Mouse (Mus musculus): Measurements from ENCODE around the gene Gkn1. TPM values are rescaled to one million over a fixed set of nuclear protein-coding genes. Genes with fewer than 3 reads are reported as not detected.

The Gkn1 gene
- polyA plus RNA-seq, 1 experiment from 2014 or later, result 2.3 TPM

- no peak within 1 kb of the TSS for H3K27ac ChIP-seq
- no peak within 1 kb of the TSS for H3K9ac ChIP-seq
- no peak for ATAC-seq (ENCODE audit: insufficient read depth, low FRiP score, low read depth)
- no peaks in the 10 kb centered on the region for H3K36me3 ChIP-seq
- H3K4me1 ChIP-seq, result no peaks in the 10 kb centered on the region
- no peaks in the 10 kb centered on the region for H3K9me3 ChIP-seq
- no peak within 1 kb of the TSS for H3K4me3 ChIP-seq (replicated peaks)
- H3K4me2 ChIP-seq, result no peak within 1 kb of the TSS
- 77% methylated on average over 9 of the region's 9 CpGs for WGBS
- no peaks in the 10 kb centered on the region for H3K27me3 ChIP-seq (replicated peaks)
Observed at GRCm38 (mm10) chr6:87373057-87373456, 22.3 kb upstream of the Gkn1 start, which contains the start of gene Gkn2. Gene Gkn2, plus strand, starts transcription at chr6:87373357.

- Histone ChIP-seq H3K4me2 (no peak overlapping the region), H3K9ac (no peak overlapping the region), H3K4me1 (no peaks in the 10 kb centered on the region), H3K36me3 (no peaks in the 10 kb centered on the region), H3K27ac (no peak overlapping the region), H3K9me3 (no peaks in the 10 kb centered on the region), H3K4me3 (replicated peaks) (no peak overlapping the region), H3K27me3 (replicated peaks) (no peaks in the 10 kb centered on the region)
- WGBS, result 79% methylated on average over 5 of the region's 5 CpGs
- no peak for ATAC-seq (ENCODE audit: insufficient read depth, low FRiP score, low read depth)
Observed at GRCm38 (mm10) chr6:87369223-87369622, 18.5 kb upstream of the Gkn1 start.

- Histone ChIP-seq H3K27me3 (replicated peaks) (no peaks in the 10 kb centered on the region), H3K4me2 (no peak overlapping the region), H3K9ac (no peak overlapping the region), H3K9me3 (no peaks in the 10 kb centered on the region), H3K4me1 (no peaks in the 10 kb centered on the region), H3K4me3 (replicated peaks) (no peak overlapping the region), H3K36me3 (no peaks in the 10 kb centered on the region), H3K27ac (no peak overlapping the region)
- WGBS, result 42% methylated on average over 5 of the region's 5 CpGs
- ATAC-seq (ENCODE audit: insufficient read depth, low FRiP score, low read depth), result peak; percentile 70; the same call in 1 of the 2 replicates
Observed at GRCm38 (mm10) chr6:87354441-87354840, 3.7 kb upstream of the Gkn1 start.

- H3K4me1 ChIP-seq, result peaks cover 13% of the 10 kb centered on the region
- H3K27me3 ChIP-seq (replicated peaks), result no peaks in the 10 kb centered on the region
- no peaks in the 10 kb centered on the region for H3K36me3 ChIP-seq
- peak overlapping the region; percentile 70 for H3K4me3 ChIP-seq (replicated peaks)
- ATAC-seq (ENCODE audit: insufficient read depth, low FRiP score, low read depth), result no peak
- no peaks in the 10 kb centered on the region for H3K9me3 ChIP-seq
- no peak overlapping the region for H3K9ac ChIP-seq
- no peak overlapping the region for H3K27ac ChIP-seq
- WGBS, result 26% methylated on average over 6 of the region's 6 CpGs
- H3K4me2 ChIP-seq, result peak overlapping the region; percentile 87; the same call in 1 of the 2 replicates
Observed at GRCm38 (mm10) chr6:87335935-87336295, 14.8 kb downstream of the Gkn1 start.

GRCm38 (mm10) chr6:87335091-87335934 is 15.4 kb downstream of the Gkn1 start, which contains the start of gene Antxr1:
Gene Antxr1, minus strand, starts transcription at chr6:87335821.
- Histone ChIP-seq H3K9ac (peak within 1 kb of the TSS; percentile 68), H3K4me1 (peaks cover 13% of the 10 kb centered on the region), H3K27ac (peak within 1 kb of the TSS; percentile 92), H3K4me2 (peak within 1 kb of the TSS; percentile 87), H3K4me3 (replicated peaks) (peak within 1 kb of the TSS; percentile 70), H3K9me3 (no peaks in the 10 kb centered on the region), H3K27me3 (replicated peaks) (no peaks in the 10 kb centered on the region), H3K36me3 (no peaks in the 10 kb centered on the region)
- peak; percentile 72; the same call in 1 of the 2 replicates for ATAC-seq (ENCODE audit: insufficient read depth, low FRiP score, low read depth)
- WGBS, result under 1% methylated on average over 54 of the region's 54 CpGs

- H3K27ac ChIP-seq, result peak overlapping the region; percentile 92
- peak overlapping the region; percentile 70 for H3K4me3 ChIP-seq (replicated peaks)
- H3K4me1 ChIP-seq, result peaks cover 13% of the 10 kb centered on the region
- no peaks in the 10 kb centered on the region for H3K36me3 ChIP-seq
- peak overlapping the region; percentile 68 for H3K9ac ChIP-seq
- H3K4me2 ChIP-seq, result peak overlapping the region; percentile 87
- 18% methylated on average over 11 of the region's 11 CpGs for WGBS
- H3K27me3 ChIP-seq (replicated peaks), result no peaks in the 10 kb centered on the region
- no peak for ATAC-seq (ENCODE audit: insufficient read depth, low FRiP score, low read depth)
- no peaks in the 10 kb centered on the region for H3K9me3 ChIP-seq
Observed at GRCm38 (mm10) chr6:87334361-87335090, 16.2 kb downstream of the Gkn1 start.

- Histone ChIP-seq H3K4me2 (peak overlapping the region; percentile 87), H3K27me3 (replicated peaks) (no peaks in the 10 kb centered on the region), H3K9ac (no peak overlapping the region), H3K4me3 (replicated peaks) (no peak overlapping the region), H3K4me1 (peaks cover 17% of the 10 kb centered on the region), H3K9me3 (no peaks in the 10 kb centered on the region), H3K27ac (no peak overlapping the region), H3K36me3 (no peaks in the 10 kb centered on the region)
- 33% methylated on average over 2 of the region's 2 CpGs for WGBS
- ATAC-seq (ENCODE audit: insufficient read depth, low FRiP score, low read depth), result no peak
Observed at GRCm38 (mm10) chr6:87332380-87332779, 18.4 kb downstream of the Gkn1 start.

GRCm38 (mm10) chr6:87328265-87329173 is 22.2 kb downstream of the Gkn1 start:
- ATAC-seq (ENCODE audit: insufficient read depth, low FRiP score, low read depth), result no peak

GRCm38 (mm10) chr6:87326932-87327331 is 23.8 kb downstream of the Gkn1 start:
- Histone ChIP-seq H3K36me3 (no peaks in the 10 kb centered on the region), H3K4me1 (peaks cover 10% of the 10 kb centered on the region), H3K4me2 (no peak overlapping the region), H3K9ac (no peak overlapping the region), H3K27ac (no peak overlapping the region), H3K4me3 (replicated peaks) (no peak overlapping the region), H3K9me3 (no peaks in the 10 kb centered on the region), H3K27me3 (replicated peaks) (no peaks in the 10 kb centered on the region)
- ATAC-seq (ENCODE audit: insufficient read depth, low FRiP score, low read depth), result no peak
- WGBS, result 78% methylated on average over 2 of the region's 2 CpGs

More at GRCm38 (mm10) chr6:87328265-87329173, 22.2 kb downstream of the Gkn1 start:
- H3K4me2 ChIP-seq, result no peak overlapping the region
- 77% methylated on average over 22 of the region's 22 CpGs for WGBS
- no peak overlapping the region for H3K4me3 ChIP-seq (replicated peaks)
- no peaks in the 10 kb centered on the region for H3K9me3 ChIP-seq
- no peaks in the 10 kb centered on the region for H3K27me3 ChIP-seq (replicated peaks)
- H3K36me3 ChIP-seq, result no peaks in the 10 kb centered on the region
- no peak overlapping the region for H3K9ac ChIP-seq
- H3K27ac ChIP-seq, result no peak overlapping the region
- H3K4me1 ChIP-seq, result peaks cover 10% of the 10 kb centered on the region

GRCm38 (mm10) chr6:87323381-87323780 is 27.4 kb downstream of the Gkn1 start:
- no peak overlapping the region for H3K27ac ChIP-seq
- peaks cover 4% of the 10 kb centered on the region; the same call in 1 of the 2 replicates for H3K4me1 ChIP-seq
- no peaks in the 10 kb centered on the region for H3K27me3 ChIP-seq (replicated peaks)
- no peak overlapping the region for H3K9ac ChIP-seq
- 79% methylated on average over 2 of the region's 2 CpGs for WGBS
- no peak for ATAC-seq (ENCODE audit: insufficient read depth, low FRiP score, low read depth)
- H3K4me3 ChIP-seq (replicated peaks), result no peak overlapping the region
- H3K9me3 ChIP-seq, result no peaks in the 10 kb centered on the region
- no peak overlapping the region for H3K4me2 ChIP-seq
- H3K36me3 ChIP-seq, result no peaks in the 10 kb centered on the region

GRCm38 (mm10) chr6:87318651-87319050 is 32.1 kb downstream of the Gkn1 start:
- Histone ChIP-seq H3K4me1 (no peaks in the 10 kb centered on the region; the same call in 1 of the 2 replicates), H3K9me3 (no peaks in the 10 kb centered on the region), H3K4me2 (no peak overlapping the region), H3K4me3 (replicated peaks) (no peak overlapping the region), H3K36me3 (no peaks in the 10 kb centered on the region), H3K27ac (no peak overlapping the region), H3K9ac (no peak overlapping the region), H3K27me3 (replicated peaks) (no peaks in the 10 kb centered on the region)
- no peak for ATAC-seq (ENCODE audit: insufficient read depth, low FRiP score, low read depth)
- WGBS, result 93% methylated on average over 7 of the region's 7 CpGs
